Mouse (Mus musculus) erythroblast, embryonic 14.5 days (primary cell): Measurements from ENCODE around the gene Nfia. TPM values are rescaled to one million over a fixed set of nuclear protein-coding genes. Genes with fewer than 3 reads are reported as not detected.

ENCODE experiments used
- H3K27me3 ChIP-seq: 2 replicates; pipeline ENCODE4 v1.6.1; 2012; ENCODE audit warnings: inconsistent platforms; ENCODE audit not compliant: control insufficient read depth
- H3K36me3 ChIP-seq: 2 replicates; pipeline ENCODE4 v1.6.1; 2012; ENCODE audit warnings: mild to moderate bottlenecking, inconsistent platforms; ENCODE audit not compliant: control insufficient read depth
- H3K4me1 ChIP-seq: 2 replicates; pipeline ENCODE4 v1.6.1; 2012; ENCODE audit warnings: inconsistent platforms; ENCODE audit not compliant: control insufficient read depth
- H3K4me3 ChIP-seq: replicated peaks from 2 replicates; pipeline ENCODE3; 2012; ENCODE audit warnings: moderate library complexity, mild to moderate bottlenecking, inconsistent platforms
- H3K9me3 ChIP-seq: 2 replicates; pipeline ENCODE4 v1.6.1; 2012; ENCODE audit warnings: low read length, inconsistent platforms, mixed read lengths; ENCODE audit not compliant: control insufficient read depth
- GATA1 ChIP-seq: IDR thresholded peaks from 2 replicates; pipeline ENCODE4 v1.6.1; 2012; ENCODE audit warnings: low read length, inconsistent platforms, mixed read lengths
- TAL1 ChIP-seq: IDR thresholded peaks from 3 replicates; pipeline ENCODE4 v1.6.1; 2012; ENCODE audit warnings: low read length, inconsistent platforms, mixed read lengths
- polyA plus RNA-seq: library from polyadenylated mRNA; stranded (reverse); fragments of >175 nt; gene quantifications from 2 replicates; pipeline ENCODE4 v1.2.3, GENCODE M21; 2012

The Nfia gene
- polyA plus RNA-seq, 1 experiment = 0.08 TPM

- H3K4me3 ChIP-seq = no peak overlapping the region
- H3K9me3 ChIP-seq = no peaks in the 10 kb centered on the region
- H3K27me3 ChIP-seq = peaks cover 70% of the 10 kb centered on the region
- peaks cover 15% of the 10 kb centered on the region for H3K4me1 ChIP-seq
- H3K36me3 ChIP-seq = no peaks in the 10 kb centered on the region
- TF ChIP-seq TAL1 (no peak), GATA1 (no peak)
Observed at GRCm38 (mm10) chr4:97750401-97750800, 22.1 kb upstream of the Nfia start.

DNA sequence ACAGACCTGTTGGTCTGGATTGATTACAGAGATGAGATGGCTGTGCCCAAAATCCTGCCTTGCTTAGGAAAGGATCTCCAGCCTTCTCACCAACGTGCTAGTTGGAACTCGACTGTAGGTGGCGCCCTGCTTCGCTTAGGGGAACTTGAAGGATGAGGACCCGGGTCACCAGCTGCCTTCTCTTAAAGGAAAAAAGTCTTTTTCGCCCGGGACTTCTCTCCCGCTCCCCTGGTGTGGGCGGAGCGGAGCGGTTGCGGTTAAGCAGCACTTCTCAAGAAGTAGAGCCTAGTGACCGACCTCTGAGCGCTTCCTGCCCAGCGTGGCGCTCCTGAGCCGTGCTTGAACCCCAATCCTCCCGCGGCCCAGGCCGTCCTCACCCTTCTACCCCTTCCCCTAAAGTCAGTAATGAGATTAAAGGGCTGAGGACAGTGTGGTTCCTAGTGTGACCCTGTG lies 21.5 kb upstream of the Nfia start:
- TF ChIP-seq GATA1 (no peak), TAL1 (no peak)
- peak overlapping the region; percentile 77 for H3K4me3 ChIP-seq
- H3K4me1 ChIP-seq = peaks cover 15% of the 10 kb centered on the region
- no peaks in the 10 kb centered on the region for H3K9me3 ChIP-seq
- H3K36me3 ChIP-seq = no peaks in the 10 kb centered on the region
- H3K27me3 ChIP-seq = peaks cover 70% of the 10 kb centered on the region

GRCm38 (mm10) chr4:97751483-97752251 lies 20.9 kb upstream of the Nfia start:
- Histone ChIP-seq H3K36me3 (no peaks in the 10 kb centered on the region), H3K4me1 (peaks cover 15% of the 10 kb centered on the region), H3K27me3 (peaks cover 70% of the 10 kb centered on the region), H3K4me3 (peak overlapping the region; percentile 77), H3K9me3 (no peaks in the 10 kb centered on the region)
- TF ChIP-seq TAL1 (no peak), GATA1 (no peak)

- H3K4me3 ChIP-seq = peak overlapping the region; percentile 77
Observed at GRCm38 (mm10) chr4:97752276-97753010, 20.1 kb upstream of the Nfia start.

GRCm38 (mm10) chr4:97753521-97753920 lies 19.0 kb upstream of the Nfia start:
- TF ChIP-seq GATA1 = no peak
- TF ChIP-seq TAL1 = no peak
- Histone ChIP-seq H3K9me3 (no peaks in the 10 kb centered on the region), H3K4me3 (no peak overlapping the region), H3K36me3 (no peaks in the 10 kb centered on the region), H3K27me3 (peaks cover 82% of the 10 kb centered on the region), H3K4me1 (peaks cover 15% of the 10 kb centered on the region)

More at GRCm38 (mm10) chr4:97752276-97753010, 20.1 kb upstream of the Nfia start:
- Histone ChIP-seq H3K27me3 (peaks cover 76% of the 10 kb centered on the region), H3K36me3 (no peaks in the 10 kb centered on the region), H3K4me1 (peaks cover 15% of the 10 kb centered on the region), H3K9me3 (no peaks in the 10 kb centered on the region)
- TF ChIP-seq GATA1 (no peak), TAL1 (no peak)

GRCm38 (mm10) chr4:97754241-97754640 lies 18.3 kb upstream of the Nfia start:
- no peak overlapping the region for H3K4me3 ChIP-seq
- TF ChIP-seq GATA1 (no peak), TAL1 (no peak)
- H3K9me3 ChIP-seq = no peaks in the 10 kb centered on the region
- peaks cover 90% of the 10 kb centered on the region for H3K27me3 ChIP-seq
- H3K36me3 ChIP-seq = no peaks in the 10 kb centered on the region
- H3K4me1 ChIP-seq = peaks cover 15% of the 10 kb centered on the region

- peak overlapping the region; percentile 31 for H3K4me3 ChIP-seq
- H3K4me1 ChIP-seq = peaks cover 2% of the 10 kb centered on the region
- H3K9me3 ChIP-seq = no peaks in the 10 kb centered on the region
- TF ChIP-seq GATA1 (no peak), TAL1 (no peak)
- H3K27me3 ChIP-seq = peaks cover 90% of the 10 kb centered on the region
- no peaks in the 10 kb centered on the region for H3K36me3 ChIP-seq
Observed at GRCm38 (mm10) chr4:97757207-97757977, 15.1 kb upstream of the Nfia start.

- TF ChIP-seq TAL1 (no peak), GATA1 (no peak)
- H3K36me3 ChIP-seq = no peaks in the 10 kb centered on the region
- no peaks in the 10 kb centered on the region for H3K9me3 ChIP-seq
- peaks cover 87% of the 10 kb centered on the region for H3K27me3 ChIP-seq
- H3K4me1 ChIP-seq = no peaks in the 10 kb centered on the region; the same call in 1 of the 2 replicates
- peak overlapping the region; percentile 31 for H3K4me3 ChIP-seq
Observed at GRCm38 (mm10) chr4:97757978-97758461, 14.5 kb upstream of the Nfia start.
